Mouse (Mus musculus) liver, embryonic 14.5 days (tissue): Measurements from ENCODE around the gene Ntrk3. TPM values are rescaled to one million over a fixed set of nuclear protein-coding genes. Genes with fewer than 3 reads are reported as not detected.

Experiments
- ATAC-seq: fragments of 200-750 bp; cut with Nextera tagmentation; 2 replicates; pipeline ENCODE4 v1.8.0; 2017; ENCODE audit warnings: moderate number of reproducible peaks, mild to moderate bottlenecking, moderate library complexity; ENCODE audit not compliant: insufficient read depth
- DNase-seq, 3 experiments: peaks; one replicate each; pipeline ENCODE4 v3.0.0-alpha.2; 2012 to 2013; ENCODE audit warnings: low read depth in 3 of 3, low spot score in 3 of 3
- H3K27ac ChIP-seq: fragments of 300-500 bp; sonication (generic); 2 replicates; pipeline ENCODE4 v1.5.1; 2014; ENCODE audit warnings: moderate library complexity, mild to moderate bottlenecking, control low read depth, inconsistent platforms
- H3K27me3 ChIP-seq: fragments of 300-500 bp; sonication (generic); 2 replicates; pipeline ENCODE4 v1.6.1; 2014; ENCODE audit warnings: mild to moderate bottlenecking, low read length, moderate library complexity; ENCODE audit not compliant: control insufficient read depth, insufficient read depth
- H3K36me3 ChIP-seq: fragments of 300-500 bp; sonication (generic); replicated peaks from 2 replicates; pipeline ENCODE4 v1.6.1; 2014; ENCODE audit warnings: low read depth; ENCODE audit not compliant: control insufficient read depth, insufficient read depth
- H3K4me1 ChIP-seq, 2 experiments: fragments of 200-500 bp in 1 of 2; fragments of 300-500 bp in 1 of 2; sonication (generic) in 1 of 2; replicated peaks; 2 replicates each; pipeline ENCODE4 v1.6.1; 2012 to 2014; ENCODE audit warnings: antibody characterized with exemption in 1 of 2, inconsistent platforms in 1 of 2, low read length in 1 of 2; ENCODE audit not compliant: control insufficient read depth in 2 of 2, insufficient read depth in 2 of 2
- H3K4me2 ChIP-seq: fragments of 300-500 bp; sonication (generic); 2 replicates; pipeline ENCODE4 v1.6.1; 2014; ENCODE audit warnings: low read depth, mild to moderate bottlenecking, control low read depth, moderate library complexity
- H3K4me3 ChIP-seq, 2 experiments: fragments of 200-500 bp in 1 of 2; fragments of 300-500 bp in 1 of 2; sonication (generic) in 1 of 2; 2 replicates each; pipeline ENCODE4 v1.5.1; 2012 to 2014; ENCODE audit warnings: low read depth in 2 of 2, low read length in 2 of 2, mild to moderate bottlenecking in 2 of 2, control low read depth in 1 of 2, inconsistent platforms in 1 of 2, moderate library complexity in 1 of 2; ENCODE audit not compliant: insufficient read depth in 1 of 2
- H3K9ac ChIP-seq: fragments of 300-500 bp; sonication (generic); replicated peaks from 2 replicates; pipeline ENCODE4 v1.6.1; 2014; ENCODE audit warnings: mild to moderate bottlenecking, control low read depth, moderate library complexity
- H3K9me3 ChIP-seq: fragments of 300-500 bp; sonication (generic); 2 replicates; pipeline ENCODE4 v1.6.1; 2016; ENCODE audit warnings: low read length, mixed read lengths; ENCODE audit not compliant: control insufficient read depth
- CTCF ChIP-seq: IDR thresholded peaks from 2 replicates; pipeline ENCODE4 v1.5.1; 2016; ENCODE audit warnings: antibody characterized with exemption, low read depth, control low read depth
- EP300 ChIP-seq: IDR thresholded peaks from 2 replicates; pipeline ENCODE4 v1.6.1; 2016; ENCODE audit warnings: antibody characterized with exemption, low read depth
- WGBS: fragments of 180-500 bp; shearing (Covaris S2); extraction: QIAGEN DNeasy Blood & Tissue Kit; methylation state at CpG from one replicate; pipeline ENCODE4 v1.1.7; 2014; ENCODE audit not compliant: insufficient replicate concordance; 5-methylcytosine and 5-hydroxymethylcytosine counted together
- polyA plus RNA-seq, 2 experiments: library from polyadenylated mRNA; depleted of rRNA in 1 of 2; stranded (reverse) in 1 of 2; unstranded in 1 of 2; fragments of >200 nt; fragmentation: Nextera tagmentation in 1 of 2; extraction: Ambion mirVana in 1 of 2; gene quantifications; 2 replicates each; pipeline versions ENCODE4 v1.2.1 to v1.2.3; 2012 to 2014

Ntrk3 gene
- polyA plus RNA-seq, 2 experiments, result 0.14 to 0.25 TPM

DNA sequence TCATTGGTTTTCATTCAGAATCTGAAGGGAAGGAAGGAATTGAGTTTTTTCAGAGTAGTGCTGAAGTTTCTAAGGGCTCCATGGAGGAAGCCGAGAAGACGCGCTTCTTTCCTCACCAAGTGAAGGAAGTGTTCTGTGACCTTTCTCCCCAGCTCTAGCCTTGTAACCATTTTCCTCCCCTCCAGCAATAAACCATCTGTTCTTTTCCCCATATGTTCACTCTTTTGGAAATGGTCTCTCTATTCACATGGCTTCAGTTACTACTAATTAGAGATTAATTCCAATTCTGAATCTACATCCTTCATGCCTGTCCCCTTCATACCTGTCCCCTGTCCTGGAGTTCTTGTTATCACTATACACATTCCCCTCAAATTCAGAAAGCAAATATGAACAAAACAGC, 209.8 kb downstream of the Ntrk3 start:
- no peak overlapping the region for H3K4me3 ChIP-seq
- WGBS, result 69% methylated on average over 3 of the region's 3 CpGs
- H3K27me3 ChIP-seq, result no peaks in the 10 kb centered on the region
- no peak overlapping the region for H3K4me2 ChIP-seq
- no peak overlapping the region for H3K27ac ChIP-seq
- no peak for DNase-seq
- TF ChIP-seq EP300 (no peak), CTCF (no peak)
- H3K4me1 ChIP-seq, result no peaks in the 10 kb centered on the region
- no peak overlapping the region for H3K9ac ChIP-seq
- ATAC-seq, result no peak
- H3K9me3 ChIP-seq, result no peaks in the 10 kb centered on the region
- H3K36me3 ChIP-seq, result no peaks in the 10 kb centered on the region

DNA sequence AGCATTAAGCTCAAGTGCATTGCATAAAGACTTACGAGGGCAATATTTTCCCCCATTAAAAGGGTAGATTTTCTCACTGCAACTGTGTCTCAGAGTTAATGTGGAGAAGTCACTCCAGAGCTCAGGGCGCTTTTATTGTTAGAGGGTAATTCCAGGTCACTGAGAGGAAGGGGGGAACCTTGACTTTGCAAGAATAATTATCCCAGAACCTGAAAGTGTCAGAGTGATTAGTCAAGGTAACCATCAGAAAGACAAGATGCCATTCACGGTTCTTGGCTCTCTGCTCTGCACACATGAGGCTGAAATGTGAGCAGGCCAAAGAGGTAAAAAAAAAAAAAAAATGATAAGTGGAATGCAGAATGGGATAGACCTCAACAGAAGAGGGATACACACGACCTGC, 210.2 kb downstream of the Ntrk3 start:
- 46% methylated on average over 4 of the region's 4 CpGs for WGBS
- no peaks in the 10 kb centered on the region for H3K9me3 ChIP-seq
- TF ChIP-seq EP300, result no peak
- TF ChIP-seq CTCF, result no peak
- no peak for ATAC-seq
- H3K27me3 ChIP-seq, result no peaks in the 10 kb centered on the region
- H3K9ac ChIP-seq, result no peak overlapping the region
- H3K4me1 ChIP-seq, result no peaks in the 10 kb centered on the region
- no peaks in the 10 kb centered on the region for H3K36me3 ChIP-seq
- no peak overlapping the region for H3K27ac ChIP-seq
- H3K4me3 ChIP-seq, result no peak overlapping the region
- no peak for DNase-seq
- no peak overlapping the region for H3K4me2 ChIP-seq

DNA sequence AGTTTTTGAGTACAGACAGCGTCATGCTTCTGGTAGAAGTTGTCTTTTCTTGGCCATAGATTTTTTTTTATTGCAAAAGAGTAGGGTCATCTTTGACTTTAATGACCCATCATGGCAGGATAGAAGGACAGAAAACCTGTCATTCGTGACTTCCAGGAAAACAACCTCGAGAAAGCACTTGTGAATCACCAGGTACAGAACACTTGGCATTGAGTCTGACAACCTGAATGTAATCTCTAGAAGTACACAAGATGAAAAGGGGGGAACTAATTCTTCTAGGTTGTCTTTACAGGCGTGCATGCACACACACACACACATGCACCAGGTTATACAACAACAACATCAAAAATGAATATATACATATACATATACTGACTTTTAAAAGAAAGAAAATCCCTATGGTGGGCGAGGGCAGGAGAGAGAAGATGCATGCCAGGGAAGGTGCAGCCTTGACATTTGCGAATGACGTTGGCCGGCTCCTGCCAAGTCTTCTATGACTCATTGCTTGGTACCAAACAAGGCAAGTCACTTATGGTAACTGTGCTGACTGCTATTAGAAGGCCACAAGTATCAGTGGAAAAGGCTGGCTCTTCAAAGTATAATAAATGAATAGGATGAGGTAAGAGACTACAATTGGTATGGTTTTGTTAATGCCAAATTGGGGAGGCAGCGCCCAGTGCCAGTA, 217.4 kb downstream of the Ntrk3 start:
- Histone ChIP-seq H3K4me3 (no peak overlapping the region), H3K27ac (no peak overlapping the region), H3K9me3 (no peaks in the 10 kb centered on the region), H3K4me2 (no peak overlapping the region), H3K9ac (no peak overlapping the region), H3K4me1 (no peaks in the 10 kb centered on the region), H3K27me3 (no peaks in the 10 kb centered on the region), H3K36me3 (no peaks in the 10 kb centered on the region)
- DNase-seq, result no peak
- TF ChIP-seq CTCF (no peak), EP300 (no peak)
- no peak for ATAC-seq
- WGBS, result 66% methylated on average over 9 of the region's 9 CpGs

GRCm38 (mm10) chr7:78519689-78520088, 218.1 kb downstream of the Ntrk3 start:
- H3K36me3 ChIP-seq, result no peaks in the 10 kb centered on the region
- H3K4me2 ChIP-seq, result no peak overlapping the region
- H3K9me3 ChIP-seq, result no peaks in the 10 kb centered on the region
- no peaks in the 10 kb centered on the region for H3K27me3 ChIP-seq
- TF ChIP-seq CTCF (no peak), EP300 (no peak)
- WGBS, result 64% methylated on average over 3 of the region's 3 CpGs
- no peak overlapping the region for H3K27ac ChIP-seq
- DNase-seq, result no peak
- H3K4me3 ChIP-seq, result no peak overlapping the region
- no peaks in the 10 kb centered on the region for H3K4me1 ChIP-seq
- H3K9ac ChIP-seq, result no peak overlapping the region
- ATAC-seq, result no peak

- WGBS, result 55% methylated on average over 5 of the region's 5 CpGs
- Histone ChIP-seq H3K4me1 (no peaks in the 10 kb centered on the region), H3K4me2 (no peak overlapping the region), H3K9ac (no peak overlapping the region), H3K9me3 (no peaks in the 10 kb centered on the region), H3K27ac (no peak overlapping the region), H3K27me3 (no peaks in the 10 kb centered on the region), H3K4me3 (no peak overlapping the region), H3K36me3 (no peaks in the 10 kb centered on the region)
- DNase-seq (no peak), ATAC-seq (no peak)
- TF ChIP-seq EP300 (no peak), CTCF (no peak)
Measured at GRCm38 (mm10) chr7:78518760-78519363, 218.9 kb downstream of the Ntrk3 start.
